Mouse (Mus musculus) E14TG2a.4 (cell line): ENCODE measurements around the gene Il4ra.

ENCODE experiments used
- CTCF ChIP-seq: conservative IDR thresholded peaks from 2 replicates; pipeline ENCODE4 v1.5.1; 2014; ENCODE audit warnings: low read length
- NANOG ChIP-seq: IDR thresholded peaks from 2 replicates; pipeline ENCODE4 v1.6.1; 2014; ENCODE audit warnings: borderline replicate concordance, low read length, mixed read lengths
- POU5F1 ChIP-seq: IDR thresholded peaks from 2 replicates; pipeline ENCODE4 v1.6.1; 2014; ENCODE audit warnings: low read length, borderline replicate concordance

DNA sequence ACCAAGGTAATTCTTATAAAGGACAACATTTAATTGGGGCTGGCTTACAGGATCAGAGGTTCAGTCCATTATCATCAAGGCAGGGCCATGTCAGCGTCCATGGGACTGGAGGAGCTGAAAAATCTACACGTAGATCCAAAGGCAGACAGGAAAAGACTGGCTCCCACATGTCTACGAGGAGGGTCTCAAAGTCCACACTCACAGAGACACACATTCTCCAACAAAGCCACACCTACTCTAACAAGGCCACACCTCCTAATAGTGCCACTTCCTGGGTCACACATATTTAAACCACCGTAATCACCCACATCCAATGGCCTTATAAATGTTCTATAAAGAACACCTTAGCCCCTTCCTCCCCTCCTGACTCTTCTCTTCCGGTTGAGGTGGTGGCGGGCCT lies 5.2 kb upstream of the Il4ra start:
- TF ChIP-seq CTCF, result no peak
- no peak for TF ChIP-seq POU5F1
- TF ChIP-seq NANOG, result no peak
